Mouse (Mus musculus): ENCODE measurements around the gene Rgs7. TPM values are rescaled to one million over a fixed set of nuclear protein-coding genes. Genes with fewer than 3 reads are reported as not detected.

Rgs7 gene
- polyA plus RNA-seq, 1 experiment from 2014 or later, result 0.65 TPM

DNA sequence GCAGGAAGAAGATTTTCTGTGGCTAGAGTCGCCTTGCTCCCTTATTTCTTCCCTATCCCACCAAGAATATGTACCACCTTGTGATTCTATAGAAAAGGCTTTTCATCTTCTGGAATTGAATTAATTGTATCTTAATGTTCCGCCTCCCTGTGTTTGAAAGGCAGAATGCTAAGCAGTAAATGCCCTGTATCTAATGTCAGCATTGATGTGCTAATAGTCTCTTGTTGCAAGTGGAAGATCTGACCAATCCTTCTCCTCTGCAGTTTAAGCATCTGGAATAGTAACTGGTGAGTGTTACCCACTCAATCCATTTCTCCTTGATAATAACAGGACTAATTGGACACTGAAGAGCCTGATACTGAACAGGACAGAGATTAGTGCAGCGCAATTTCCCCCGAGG lies 65.9 kb downstream of the Rgs7 start:
- H3K27ac ChIP-seq, result no peak overlapping the region
- no peaks in the 10 kb centered on the region for H3K4me1 ChIP-seq
- no peak overlapping the region for H3K4me3 ChIP-seq
- H3K27me3 ChIP-seq, result no peaks in the 10 kb centered on the region
- WGBS, result 84% methylated on average over 4 of the region's 4 CpGs
- H3K4me2 ChIP-seq, result no peak overlapping the region
- no peaks in the 10 kb centered on the region for H3K36me3 ChIP-seq
- ATAC-seq (ENCODE audit: insufficient number of reproducible peaks, low FRiP score, low TSS enrichment, low read depth), result no peak
- no peaks in the 10 kb centered on the region for H3K9me3 ChIP-seq
- no peak overlapping the region for H3K9ac ChIP-seq

- Histone ChIP-seq H3K9ac (no peak overlapping the region), H3K4me1 (no peaks in the 10 kb centered on the region), H3K27ac (no peak overlapping the region), H3K4me3 (no peak overlapping the region), H3K4me2 (no peak overlapping the region), H3K36me3 (no peaks in the 10 kb centered on the region), H3K27me3 (no peaks in the 10 kb centered on the region), H3K9me3 (no peaks in the 10 kb centered on the region)
- 81% methylated on average over 4 of the region's 4 CpGs for WGBS
- ATAC-seq (ENCODE audit: insufficient number of reproducible peaks, low FRiP score, low TSS enrichment, low read depth), result no peak
These were observed 71.4 kb downstream of the Rgs7 start for GRCm38 (mm10) chr1:175420883-175421282.

DNA sequence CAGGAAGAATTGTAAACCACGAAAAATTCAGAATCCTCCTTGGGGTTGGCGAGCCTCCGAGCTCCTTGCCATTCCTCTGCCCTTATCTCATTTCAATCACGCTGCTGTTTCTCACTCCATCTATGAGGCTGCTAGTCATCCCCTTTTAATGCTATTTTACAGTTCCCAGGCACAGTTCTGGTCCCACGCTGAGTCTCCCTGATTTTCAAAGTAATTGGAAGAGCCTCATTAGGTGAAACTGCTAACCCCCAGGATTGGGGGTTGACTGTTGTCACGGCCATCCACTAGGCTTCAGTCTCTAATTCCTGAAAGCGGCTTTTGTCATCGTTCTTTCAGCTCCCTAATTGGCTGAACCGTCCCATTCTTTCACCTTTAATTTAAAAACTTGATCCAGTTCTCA lies 76.6 kb downstream of the Rgs7 start:
- no peak for ATAC-seq (ENCODE audit: insufficient number of reproducible peaks, low FRiP score, low TSS enrichment, low read depth)
- Histone ChIP-seq H3K4me2 (no peak overlapping the region), H3K9ac (no peak overlapping the region), H3K9me3 (no peaks in the 10 kb centered on the region), H3K27ac (no peak overlapping the region), H3K4me3 (no peak overlapping the region), H3K27me3 (no peaks in the 10 kb centered on the region), H3K36me3 (no peaks in the 10 kb centered on the region), H3K4me1 (no peaks in the 10 kb centered on the region)
- 53% methylated on average over 9 of the region's 9 CpGs for WGBS

- Histone ChIP-seq H3K9ac (no peak overlapping the region), H3K27me3 (no peaks in the 10 kb centered on the region), H3K9me3 (no peaks in the 10 kb centered on the region), H3K4me1 (no peaks in the 10 kb centered on the region), H3K36me3 (no peaks in the 10 kb centered on the region), H3K4me3 (no peak overlapping the region), H3K27ac (no peak overlapping the region), H3K4me2 (no peak overlapping the region)
- ATAC-seq (ENCODE audit: insufficient number of reproducible peaks, low FRiP score, low TSS enrichment, low read depth), result no peak
- 35% methylated on average over 3 of the region's 3 CpGs for WGBS
These were observed 81.9 kb downstream of the Rgs7 start for GRCm38 (mm10) chr1:175410399-175410798.

DNA sequence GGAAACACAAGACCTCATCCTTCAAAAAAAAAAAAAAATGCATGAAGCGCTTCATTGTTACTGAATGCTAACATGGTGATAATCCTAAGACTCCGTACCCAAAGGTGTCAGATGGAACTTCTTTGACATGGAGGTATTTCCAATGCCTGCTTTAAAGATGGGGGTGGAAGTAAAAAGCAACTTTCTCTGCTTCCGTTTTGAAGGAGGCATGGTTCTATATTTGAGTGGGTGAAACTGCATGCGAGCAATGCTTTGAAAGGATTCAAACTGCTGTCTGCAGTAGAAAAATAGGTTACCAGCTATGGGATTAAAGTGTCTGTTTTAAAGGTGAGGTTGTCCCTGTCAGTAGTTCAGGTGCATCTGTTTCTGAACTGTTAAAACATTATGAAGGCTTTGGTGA lies 100.4 kb downstream of the Rgs7 start:
- no peaks in the 10 kb centered on the region for H3K9me3 ChIP-seq
- no peak overlapping the region for H3K4me3 ChIP-seq
- H3K36me3 ChIP-seq, result no peaks in the 10 kb centered on the region
- H3K27ac ChIP-seq, result no peak overlapping the region
- H3K4me2 ChIP-seq, result no peak overlapping the region
- 84% methylated on average over 4 of the region's 4 CpGs for WGBS
- H3K27me3 ChIP-seq, result no peaks in the 10 kb centered on the region
- H3K4me1 ChIP-seq, result no peaks in the 10 kb centered on the region
- ATAC-seq (ENCODE audit: insufficient number of reproducible peaks, low FRiP score, low TSS enrichment, low read depth), result no peak
- H3K9ac ChIP-seq, result no peak overlapping the region

- no peak for ATAC-seq (ENCODE audit: insufficient number of reproducible peaks, low FRiP score, low TSS enrichment, low read depth)
- Histone ChIP-seq H3K9ac (no peak overlapping the region), H3K4me3 (no peak overlapping the region), H3K9me3 (no peaks in the 10 kb centered on the region), H3K4me2 (no peak overlapping the region), H3K27me3 (no peaks in the 10 kb centered on the region), H3K4me1 (no peaks in the 10 kb centered on the region), H3K27ac (no peak overlapping the region), H3K36me3 (no peaks in the 10 kb centered on the region)
- 86% methylated on average over 5 of the region's 5 CpGs for WGBS
These were observed 103.0 kb downstream of the Rgs7 start for GRCm38 (mm10) chr1:175389250-175389649.

DNA sequence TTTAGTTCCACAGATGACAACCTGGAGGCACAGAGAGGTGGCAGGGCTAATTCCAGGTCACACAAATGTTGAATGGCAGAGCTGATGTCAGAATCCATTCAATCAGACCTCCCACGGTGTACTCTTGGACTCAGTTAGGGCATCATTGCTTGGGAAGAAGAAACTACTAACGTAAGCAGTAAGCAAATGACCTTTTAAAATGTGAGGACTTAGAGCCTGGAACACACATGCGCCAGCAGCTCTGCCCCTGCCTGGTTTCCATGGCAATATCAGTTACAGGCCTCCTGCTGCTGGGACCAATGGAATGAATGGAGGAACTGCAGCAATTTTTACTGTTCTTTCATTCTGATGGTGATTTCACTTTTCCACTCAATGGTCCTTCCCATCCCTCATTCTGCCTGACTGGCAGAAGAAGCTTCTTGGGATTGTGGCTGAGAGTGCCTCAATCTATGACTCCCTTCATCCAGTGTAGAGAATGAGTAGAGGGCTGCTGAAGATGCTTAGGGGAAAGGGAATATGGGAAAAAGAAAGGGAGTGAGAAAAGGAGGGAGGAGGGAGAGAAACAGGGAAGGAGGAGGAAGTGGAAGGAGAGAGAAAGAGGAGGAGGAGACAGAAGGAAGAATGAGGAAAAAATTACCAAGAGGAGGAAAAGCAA lies 106.6 kb downstream of the Rgs7 start:
- Histone ChIP-seq H3K4me1 (no peaks in the 10 kb centered on the region), H3K9me3 (no peaks in the 10 kb centered on the region), H3K27me3 (no peaks in the 10 kb centered on the region), H3K4me3 (no peak overlapping the region), H3K36me3 (no peaks in the 10 kb centered on the region), H3K9ac (no peak overlapping the region), H3K4me2 (no peak overlapping the region), H3K27ac (no peak overlapping the region)
- WGBS, result 32% methylated on average over 3 of the region's 3 CpGs
- ATAC-seq (ENCODE audit: insufficient number of reproducible peaks, low FRiP score, low TSS enrichment, low read depth), result no peak

GRCm38 (mm10) chr1:175372571-175372970 lies 119.7 kb downstream of the Rgs7 start:
- Histone ChIP-seq H3K27me3 (no peaks in the 10 kb centered on the region), H3K36me3 (no peaks in the 10 kb centered on the region), H3K4me2 (no peak overlapping the region), H3K4me3 (no peak overlapping the region), H3K9ac (no peak overlapping the region), H3K27ac (no peak overlapping the region), H3K9me3 (no peaks in the 10 kb centered on the region), H3K4me1 (no peaks in the 10 kb centered on the region)
- ATAC-seq (ENCODE audit: insufficient number of reproducible peaks, low FRiP score, low TSS enrichment, low read depth), result no peak

GRCm38 (mm10) chr1:175368062-175368461 lies 124.2 kb downstream of the Rgs7 start:
- WGBS, result 91% methylated on average over 2 of the region's 2 CpGs
- no peak overlapping the region for H3K9ac ChIP-seq
- H3K4me3 ChIP-seq, result no peak overlapping the region
- H3K27me3 ChIP-seq, result no peaks in the 10 kb centered on the region
- no peaks in the 10 kb centered on the region for H3K36me3 ChIP-seq
- no peak overlapping the region for H3K27ac ChIP-seq
- H3K9me3 ChIP-seq, result no peaks in the 10 kb centered on the region
- H3K4me1 ChIP-seq, result no peaks in the 10 kb centered on the region
- ATAC-seq (ENCODE audit: insufficient number of reproducible peaks, low FRiP score, low TSS enrichment, low read depth), result no peak
- H3K4me2 ChIP-seq, result no peak overlapping the region

DNA sequence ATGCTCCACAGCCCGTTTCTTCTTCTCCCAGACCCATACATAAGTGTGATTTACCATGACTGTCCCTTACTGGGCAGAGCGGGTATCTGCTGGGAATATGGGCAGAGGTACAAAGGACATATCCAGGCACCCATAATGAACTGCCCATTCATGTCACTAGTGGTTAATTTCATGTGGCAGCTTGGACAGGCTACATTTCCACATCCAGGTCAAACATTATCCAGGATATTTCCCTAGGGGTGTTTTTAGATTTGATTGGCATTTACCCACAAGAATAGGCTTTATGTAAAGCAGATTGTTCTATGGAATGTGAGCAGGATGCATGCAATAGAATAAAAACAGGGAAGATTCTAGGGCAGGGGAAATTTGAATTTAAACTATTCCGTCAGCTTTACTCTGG lies 128.7 kb downstream of the Rgs7 start:
- Histone ChIP-seq H3K36me3 (no peaks in the 10 kb centered on the region), H3K27ac (no peak overlapping the region), H3K4me2 (no peak overlapping the region), H3K4me1 (no peaks in the 10 kb centered on the region), H3K9me3 (no peaks in the 10 kb centered on the region), H3K9ac (no peak overlapping the region), H3K27me3 (no peaks in the 10 kb centered on the region), H3K4me3 (no peak overlapping the region)
- no peak for ATAC-seq (ENCODE audit: insufficient number of reproducible peaks, low FRiP score, low TSS enrichment, low read depth)
- WGBS, result 93% methylated on average over 3 of the region's 3 CpGs

DNA sequence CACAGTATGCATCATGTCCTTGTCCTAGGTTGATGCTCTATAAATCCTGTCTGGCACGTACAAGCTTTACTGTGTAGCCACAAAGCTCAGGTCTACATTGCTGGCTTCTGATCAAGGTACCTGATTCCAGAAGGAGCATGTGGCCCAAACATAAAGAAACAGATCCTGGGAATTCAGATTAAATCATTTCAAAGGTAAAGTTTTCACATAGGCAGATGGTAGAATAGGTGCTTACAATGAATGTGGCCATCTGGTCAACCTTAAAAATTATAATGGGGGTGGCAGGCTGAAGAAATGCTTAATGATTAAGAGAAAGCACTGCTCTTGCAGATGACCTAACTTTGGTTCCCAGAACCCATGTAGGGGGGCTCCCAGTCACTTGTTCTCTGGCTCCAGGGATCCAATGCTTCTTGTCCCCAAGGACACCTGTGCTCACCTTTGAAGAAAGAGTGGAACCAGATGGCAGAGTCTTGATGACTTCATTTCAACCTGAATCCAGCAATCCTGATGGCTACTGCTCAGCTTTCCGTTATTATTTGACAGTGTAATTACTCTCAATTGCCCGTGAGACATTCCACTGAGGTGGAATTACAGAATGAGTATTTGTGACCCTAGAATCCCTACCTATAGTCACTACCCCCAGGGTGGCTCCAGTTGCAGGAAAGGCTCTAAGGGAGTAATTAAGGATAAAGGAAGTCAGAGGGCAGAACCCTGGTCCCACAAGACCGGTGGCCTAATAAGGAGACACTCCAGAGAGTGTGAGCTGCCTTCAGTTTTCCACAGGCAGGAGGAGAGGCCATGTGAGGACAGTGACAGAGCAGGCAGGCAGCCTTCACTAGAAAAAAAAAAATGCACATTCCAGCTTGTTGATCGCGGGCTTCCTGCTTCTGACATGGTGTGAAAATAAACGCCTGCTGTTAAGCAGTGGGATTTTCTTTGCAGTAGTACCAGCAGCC lies 132.6 kb downstream of the Rgs7 start:
- Histone ChIP-seq H3K36me3 (no peaks in the 10 kb centered on the region), H3K4me2 (no peak overlapping the region), H3K4me3 (no peak overlapping the region), H3K27ac (no peak overlapping the region), H3K9me3 (no peaks in the 10 kb centered on the region), H3K27me3 (no peaks in the 10 kb centered on the region), H3K4me1 (no peaks in the 10 kb centered on the region), H3K9ac (no peak overlapping the region)
- no peak for ATAC-seq (ENCODE audit: insufficient number of reproducible peaks, low FRiP score, low TSS enrichment, low read depth)
- WGBS, result 24% methylated on average over 7 of the region's 7 CpGs

DNA sequence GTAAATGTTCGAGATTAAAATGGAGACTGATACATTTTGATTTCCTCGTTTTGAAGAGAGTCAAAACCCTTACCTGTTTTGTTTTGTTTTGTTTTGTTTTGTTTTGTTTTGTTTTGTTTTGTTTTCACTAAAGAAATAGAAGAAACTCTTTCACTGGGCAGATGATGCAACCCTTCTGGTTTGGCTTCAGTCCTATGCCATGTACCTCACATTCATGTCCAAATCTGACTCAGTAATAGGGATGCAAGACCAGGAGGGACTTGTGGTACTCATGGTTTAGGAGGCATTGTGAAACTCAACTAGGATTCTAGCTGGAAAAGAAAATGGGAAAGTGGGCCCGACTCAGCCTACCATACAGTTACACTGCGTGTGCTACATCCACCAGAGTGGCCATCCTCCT lies 139.4 kb downstream of the Rgs7 start:
- H3K9ac ChIP-seq, result no peak overlapping the region
- H3K4me1 ChIP-seq, result no peaks in the 10 kb centered on the region
- H3K36me3 ChIP-seq, result no peaks in the 10 kb centered on the region
- no peaks in the 10 kb centered on the region for H3K27me3 ChIP-seq
- no peak overlapping the region for H3K4me2 ChIP-seq
- no peaks in the 10 kb centered on the region for H3K9me3 ChIP-seq
- WGBS, result 78% methylated on average over 4 of the region's 4 CpGs
- H3K27ac ChIP-seq, result no peak overlapping the region
- ATAC-seq (ENCODE audit: insufficient number of reproducible peaks, low FRiP score, low TSS enrichment, low read depth), result no peak
- H3K4me3 ChIP-seq, result no peak overlapping the region
